ENCODE assay signal across 18 mouse cellular contexts in the genomic region with DNA sequence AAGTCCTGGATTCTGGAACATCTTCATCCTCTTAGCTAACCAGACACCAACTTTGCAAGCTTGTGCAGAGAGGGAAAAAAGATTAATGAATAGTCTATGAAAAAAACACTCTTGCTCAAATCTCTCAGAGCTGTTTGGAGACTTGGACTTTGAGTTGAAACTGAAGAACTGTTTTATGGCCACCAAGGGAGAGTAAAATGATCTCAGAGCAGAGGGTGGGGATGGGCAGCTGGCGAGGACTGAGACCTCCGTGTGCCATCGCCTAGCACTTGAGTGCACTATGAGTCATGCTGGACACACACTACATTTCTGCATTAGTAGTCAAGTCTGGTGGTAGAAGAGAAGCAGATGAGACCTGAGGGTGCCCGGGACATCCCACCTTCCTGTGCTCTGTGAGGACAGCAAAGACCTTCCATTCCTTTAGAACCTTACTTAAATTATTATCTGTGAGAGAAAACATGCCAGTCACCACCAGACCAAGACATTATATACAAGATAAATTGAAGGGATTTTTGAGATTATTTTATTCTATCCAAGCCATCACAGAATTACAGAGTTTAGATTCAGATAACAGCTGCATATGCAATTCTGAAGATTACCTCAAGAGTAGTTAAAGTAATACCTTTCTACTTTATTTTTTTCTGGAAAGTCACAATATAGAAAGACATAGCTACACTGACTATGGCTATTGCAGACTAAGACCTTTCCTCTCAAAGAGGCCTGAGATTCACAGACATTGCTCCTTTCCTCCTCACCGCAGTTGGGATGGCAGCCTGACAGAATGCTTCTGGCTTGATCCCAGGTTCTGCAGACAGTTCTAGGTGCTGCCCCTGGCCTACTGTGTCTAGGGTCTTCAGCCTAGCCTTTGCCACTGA.
DNase-seq lines count a peak whose midpoint lies in the region; ATAC-seq and TF ChIP-seq lines count a peak whose summit lies in the region.
"Had no signal": no experiment of that assay in that cellular context is flagged by ENCODE, and none has a peak within 500 bp of the region (broad histone marks: within the 10 kb centered on the region; RNA-seq: fewer than 3 reads in every experiment).

No protein-coding gene starts in this region.

- no peaks in the 10 kb centered on the region for H3K36me3 ChIP-seq in kidney, postnatal 0 days (ENCODE audit: insufficient read depth, low read length)
- H3K36me3 ChIP-seq in kidney, embryonic 14.5 days (ENCODE audit: control insufficient read depth, insufficient read depth, low read length): no peaks in the 10 kb centered on the region
- no peaks in the 10 kb centered on the region for H3K36me3 ChIP-seq in intestine, postnatal 0 days (ENCODE audit: control insufficient read depth, insufficient read depth)
- H3K36me3 ChIP-seq in hindbrain, embryonic 12.5 days: no peaks in the 10 kb centered on the region
- H3K36me3 ChIP-seq: embryonic facial prominence, embryonic 13.5 days; heart, embryonic 15.5 days; kidney, embryonic 15.5 days; limb, embryonic 12.5 days; liver, embryonic 13.5 days; midbrain, embryonic 15.5 days had no signal

- peak; percentile 9 for DNase-seq in kidney, postnatal 0 days (ENCODE audit: low spot score)
- peak; percentile 61 for DNase-seq in gastrocnemius, adult 18-20 months (ENCODE audit: low spot score)
- DNase-seq in gastrocnemius, postnatal 10 days: peak; percentile 11
- DNase-seq in retina, postnatal 1 day: no peak
- DNase-seq: cerebellum, adult 9-10 months; liver, embryonic 13.5 days; lung, embryonic 14.5 days had no signal

- H3K4me1 ChIP-seq in kidney, postnatal 0 days (replicated peaks; ENCODE audit: insufficient read depth, low read length): no peaks in the 10 kb centered on the region
- no peaks in the 10 kb centered on the region for H3K4me1 ChIP-seq in kidney, embryonic 14.5 days (ENCODE audit: control insufficient read depth, insufficient read depth, low read length)
- no peaks in the 10 kb centered on the region for H3K4me1 ChIP-seq in intestine, postnatal 0 days (replicated peaks; ENCODE audit: control insufficient read depth, insufficient read depth, low read length)
- no peaks in the 10 kb centered on the region for H3K4me1 ChIP-seq in hindbrain, embryonic 12.5 days
- H3K4me1 ChIP-seq: embryonic facial prominence, embryonic 13.5 days; heart, embryonic 15.5 days; kidney, embryonic 15.5 days; limb, embryonic 12.5 days; liver, embryonic 13.5 days; midbrain, embryonic 15.5 days had no signal

- TF ChIP-seq CTCF in kidney, postnatal 0 days (IDR thresholded peaks at IDR 0.05; ENCODE audit: low read depth): no peak
- TF ChIP-seq CTCF in intestine, postnatal 0 days (IDR thresholded peaks at IDR 0.05; ENCODE audit: low read depth): no peak

- H3K4me3 ChIP-seq in kidney, postnatal 0 days (replicated peaks; ENCODE audit: low read depth, low read length): no peak overlapping the region
- H3K4me3 ChIP-seq in kidney, embryonic 14.5 days (ENCODE audit: low read length): no peak overlapping the region
- H3K4me3 ChIP-seq in intestine, postnatal 0 days (ENCODE audit: low read depth, low read length): no peak overlapping the region
- H3K4me3 ChIP-seq in hindbrain, embryonic 12.5 days: no peak overlapping the region
- H3K4me3 ChIP-seq: embryonic facial prominence, embryonic 13.5 days; heart, embryonic 15.5 days; kidney, embryonic 15.5 days; limb, embryonic 12.5 days; liver, embryonic 13.5 days; midbrain, embryonic 15.5 days had no signal

- 46% methylated on average over 5 of the region's 5 CpGs for WGBS in kidney, postnatal 0 days
- 49% methylated on average over 5 of the region's 5 CpGs for WGBS in kidney, embryonic 14.5 days
- WGBS in intestine, postnatal 0 days: 47% methylated on average over 5 of the region's 5 CpGs
- WGBS in hindbrain, embryonic 12.5 days: 87% methylated on average over 5 of the region's 5 CpGs

- no peak overlapping the region for H3K9ac ChIP-seq in kidney, postnatal 0 days (ENCODE audit: low read depth, low read length)
- H3K9ac ChIP-seq in kidney, embryonic 14.5 days (ENCODE audit: low read depth, low read length): no peak overlapping the region
- H3K9ac ChIP-seq in intestine, postnatal 0 days (ENCODE audit: low read depth, low read length): no peak overlapping the region
- H3K9ac ChIP-seq in hindbrain, embryonic 12.5 days: no peak overlapping the region
- H3K9ac ChIP-seq: embryonic facial prominence, embryonic 13.5 days; heart, embryonic 15.5 days; kidney, embryonic 15.5 days; limb, embryonic 12.5 days; liver, embryonic 13.5 days; lung, embryonic 14.5 days; midbrain, embryonic 15.5 days had no signal

- no peaks in the 10 kb centered on the region for H3K9me3 ChIP-seq in kidney, postnatal 0 days (replicated peaks; ENCODE audit: low read length)
- H3K9me3 ChIP-seq in kidney, embryonic 14.5 days (ENCODE audit: control insufficient read depth, low read length): no peaks in the 10 kb centered on the region
- H3K9me3 ChIP-seq in intestine, postnatal 0 days (ENCODE audit: control insufficient read depth): no peaks in the 10 kb centered on the region
- no peaks in the 10 kb centered on the region for H3K9me3 ChIP-seq in hindbrain, embryonic 12.5 days (replicated peaks)
- H3K9me3 ChIP-seq: embryonic facial prominence, embryonic 13.5 days; heart, embryonic 15.5 days; kidney, embryonic 15.5 days; limb, embryonic 12.5 days; liver, embryonic 13.5 days; midbrain, embryonic 15.5 days had no signal

- no peaks in the 10 kb centered on the region for H3K27me3 ChIP-seq in kidney, postnatal 0 days (ENCODE audit: insufficient read depth, low read length)
- H3K27me3 ChIP-seq in kidney, embryonic 14.5 days (ENCODE audit: control insufficient read depth, insufficient read depth, low read length): no peaks in the 10 kb centered on the region
- H3K27me3 ChIP-seq in intestine, postnatal 0 days (replicated peaks; ENCODE audit: control insufficient read depth, insufficient read depth, low read length): no peaks in the 10 kb centered on the region
- no peaks in the 10 kb centered on the region for H3K27me3 ChIP-seq in hindbrain, embryonic 12.5 days
- H3K27me3 ChIP-seq: embryonic facial prominence, embryonic 13.5 days; heart, embryonic 15.5 days; kidney, embryonic 15.5 days; limb, embryonic 12.5 days; liver, embryonic 13.5 days; midbrain, embryonic 15.5 days had no signal

- no peak; the same call in 1 of the 2 replicates for ATAC-seq in kidney, postnatal 0 days (replicated peaks; ENCODE audit: low FRiP score, low read depth)
- ATAC-seq in kidney, embryonic 14.5 days (ENCODE audit: low FRiP score, low TSS enrichment): no peak
- ATAC-seq in intestine, postnatal 0 days: peak; percentile 99
- ATAC-seq in hindbrain, embryonic 12.5 days (ENCODE audit: low FRiP score): no peak
- ATAC-seq: forebrain, embryonic 14.5 days; hindbrain, postnatal 0 days; midbrain, embryonic 15.5 days had no signal

- no peak overlapping the region for H3K4me2 ChIP-seq in kidney, postnatal 0 days (ENCODE audit: low read length)
- no peak overlapping the region for H3K4me2 ChIP-seq in kidney, embryonic 14.5 days (replicated peaks; ENCODE audit: low read depth, low read length)
- H3K4me2 ChIP-seq in intestine, postnatal 0 days (replicated peaks; ENCODE audit: low read depth): no peak overlapping the region
- H3K4me2 ChIP-seq in hindbrain, embryonic 12.5 days (replicated peaks): no peak overlapping the region
- H3K4me2 ChIP-seq: embryonic facial prominence, embryonic 13.5 days; heart, embryonic 15.5 days; kidney, embryonic 15.5 days; limb, embryonic 12.5 days; liver, embryonic 13.5 days; lung, embryonic 14.5 days; midbrain, embryonic 15.5 days had no signal

- H3K27ac ChIP-seq in kidney, postnatal 0 days: no peak overlapping the region
- no peak overlapping the region for H3K27ac ChIP-seq in kidney, embryonic 14.5 days (ENCODE audit: low read depth, low read length)
- H3K27ac ChIP-seq in intestine, postnatal 0 days (ENCODE audit: low read depth, low read length): no peak overlapping the region
- H3K27ac ChIP-seq in hindbrain, embryonic 12.5 days: no peak overlapping the region
- H3K27ac ChIP-seq: embryonic facial prominence, embryonic 13.5 days; heart, embryonic 15.5 days; hindbrain, postnatal 0 days; kidney, embryonic 15.5 days; limb, embryonic 12.5 days; liver, embryonic 13.5 days; macrophage; midbrain, embryonic 15.5 days had no signal
